Mouse (Mus musculus) myocyte (in vitro differentiated cells): Measurements from ENCODE around the gene Msh5. TPM values are rescaled to one million over a fixed set of nuclear protein-coding genes. Genes with fewer than 3 reads are reported as not detected.

Source experiments
- H3K27me3 ChIP-seq: one replicate; pipeline ENCODE4 v1.6.1; 2011; ENCODE audit not compliant: control insufficient read depth, insufficient read depth, insufficient read length
- H3K36me3 ChIP-seq: one replicate; pipeline ENCODE4 v1.6.1; 2011; ENCODE audit not compliant: control insufficient read depth, insufficient read depth
- H3K4me2 ChIP-seq: one replicate; pipeline ENCODE4 v1.6.1; 2011; ENCODE audit warnings: low read depth, control low read depth
- H3K4me3 ChIP-seq: one replicate; pipeline ENCODE4 v1.5.1; 2011; ENCODE audit warnings: mild to moderate bottlenecking, control low read depth, moderate library complexity
- H3K79me2 ChIP-seq: one replicate; pipeline ENCODE4 v1.6.1; 2011; ENCODE audit not compliant: control insufficient read depth, insufficient read depth
- H3ac ChIP-seq: one replicate; pipeline ENCODE4 v1.6.1; 2011; ENCODE audit not compliant: control insufficient read depth, insufficient read length
- CEBPB ChIP-seq: IDR thresholded peaks from 2 replicates; pipeline ENCODE4 v1.6.1; 2011; ENCODE audit warnings: mild to moderate bottlenecking, moderate library complexity; ENCODE audit not compliant: poor library complexity, insufficient read depth, severe bottlenecking
- E2F4 ChIP-seq: IDR thresholded peaks from one replicate; pipeline ENCODE4 v1.6.1; 2011; ENCODE audit warnings: mild to moderate bottlenecking, control low read depth, moderate library complexity; ENCODE audit not compliant: insufficient read depth
- MAX ChIP-seq: IDR thresholded peaks from one replicate; pipeline ENCODE4 v1.6.1; 2011; ENCODE audit warnings: low read depth, mild to moderate bottlenecking, control low read depth
- MYOD1 ChIP-seq, 3 experiments: IDR thresholded peaks; one replicate each; pipeline ENCODE4 v1.6.1; 2011; ENCODE audit warnings: control low read depth in 2 of 3, low read depth in 2 of 3, mild to moderate bottlenecking in 2 of 3, moderate library complexity in 1 of 3; ENCODE audit not compliant: insufficient read length in 2 of 3, control insufficient read depth in 1 of 3
- MYOG ChIP-seq, 3 experiments: IDR thresholded peaks; one replicate each; pipeline ENCODE4 v1.6.1; 2011; ENCODE audit warnings: control low read depth in 2 of 3, low read depth in 2 of 3, mild to moderate bottlenecking in 2 of 3; ENCODE audit not compliant: insufficient read length in 2 of 3, control insufficient read depth in 1 of 3, insufficient read depth in 1 of 3
- POLR2A ChIP-seq: IDR thresholded peaks from one replicate; pipeline ENCODE4 v1.6.1; 2011; ENCODE audit warnings: low read depth, mild to moderate bottlenecking, control low read depth, moderate library complexity; ENCODE audit not compliant: insufficient read length
- POLR2AphosphoS2 ChIP-seq: IDR thresholded peaks from one replicate; pipeline ENCODE4 v1.6.1; 2011; ENCODE audit warnings: low read depth, control low read depth; ENCODE audit not compliant: insufficient read length
- REST ChIP-seq: IDR thresholded peaks from one replicate; pipeline ENCODE4 v1.6.1; 2011; ENCODE audit warnings: mild to moderate bottlenecking, control low read depth, moderate library complexity; ENCODE audit not compliant: insufficient read depth, insufficient read length
- SRF ChIP-seq: IDR thresholded peaks from one replicate; pipeline ENCODE4 v1.6.1; 2011; ENCODE audit warnings: low read depth; ENCODE audit not compliant: control insufficient read depth, insufficient read length
- TCF12 ChIP-seq: IDR thresholded peaks from one replicate; pipeline ENCODE4 v1.6.1; 2011; ENCODE audit warnings: mild to moderate bottlenecking, control low read depth; ENCODE audit not compliant: poor library complexity, insufficient read depth, severe bottlenecking
- TCF3 ChIP-seq: IDR thresholded peaks from one replicate; pipeline ENCODE4 v1.6.1; 2011; ENCODE audit warnings: low read depth, control low read depth; ENCODE audit not compliant: insufficient read length
- USF1 ChIP-seq: IDR thresholded peaks from one replicate; pipeline ENCODE4 v1.6.1; 2011; ENCODE audit warnings: low read depth, mild to moderate bottlenecking, control low read depth, moderate library complexity
- polyA plus RNA-seq: library from polyadenylated mRNA; unstranded; fragments of >200 nt; fragmentation: generic; extraction: Trizol; gene quantifications from one replicate; pipeline ENCODE4 v1.2.1, GENCODE M21; 2012; ENCODE audit warnings: missing spikeins

The Msh5 gene
- polyA plus RNA-seq, 1 experiment: 2.1 TPM

DNA sequence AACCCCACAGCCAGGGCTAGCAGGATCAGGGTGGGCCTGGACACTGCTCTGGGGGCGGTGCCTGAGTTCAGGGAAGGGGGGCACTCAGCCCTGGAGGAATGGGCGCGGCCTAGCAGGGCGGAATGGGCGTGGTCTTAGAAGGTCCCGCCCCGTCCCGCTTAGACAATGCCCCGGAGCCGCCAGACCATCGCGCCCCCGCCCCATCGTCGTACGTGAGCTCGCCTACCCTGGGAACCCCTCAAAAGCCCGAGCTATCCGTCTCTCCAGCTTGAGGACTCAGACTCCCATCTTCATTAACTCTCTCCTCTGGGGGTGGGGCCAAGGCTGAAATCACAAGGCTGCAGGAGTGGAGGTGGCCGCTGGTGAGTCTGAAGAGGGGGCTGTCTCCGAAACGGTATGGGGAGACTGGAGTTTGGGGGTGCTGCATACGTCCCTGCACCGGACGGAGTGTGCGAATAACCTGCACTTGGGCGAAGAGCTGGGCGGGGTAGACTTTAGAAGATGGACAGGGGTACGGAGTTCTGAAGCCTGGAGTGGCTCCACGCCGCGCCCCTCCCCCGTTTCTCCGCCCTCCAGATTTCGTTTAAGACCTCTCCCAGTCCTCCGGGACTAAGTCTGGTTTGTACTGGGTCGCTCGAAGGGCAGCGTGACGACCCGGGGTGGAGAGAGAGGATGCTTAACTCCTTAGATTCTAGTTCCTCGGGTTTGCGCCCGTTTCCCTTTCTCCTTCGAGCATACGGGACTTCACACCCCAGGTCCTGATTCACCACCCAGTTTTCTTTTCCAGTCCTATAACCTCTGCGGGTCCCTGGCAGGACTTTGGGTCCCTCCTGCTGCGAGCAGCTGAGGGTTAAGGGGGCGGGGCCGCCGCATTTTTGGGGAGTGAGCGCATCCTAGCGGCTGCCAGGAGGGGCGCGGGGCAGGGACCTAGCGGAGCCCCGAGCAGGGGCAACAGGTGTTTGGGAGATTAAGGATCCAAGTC, 12.7 kb upstream of the Msh5 start, which contains the start of gene Ddah2:
Gene Ddah2 (plus strand): TSS at position 125 of the 982 bp plus-strand sequence.
- H3K79me2 ChIP-seq: peaks cover 11% of the 10 kb centered on the region
- no peaks in the 10 kb centered on the region for H3K27me3 ChIP-seq
- H3ac ChIP-seq: peak within 1 kb of the TSS; percentile 11
- H3K4me3 ChIP-seq: peak within 1 kb of the TSS; percentile 65
- H3K4me2 ChIP-seq: peak within 1 kb of the TSS; percentile 72
- H3K36me3 ChIP-seq: peaks cover 27% of the 10 kb centered on the region
- TF ChIP-seq REST: no peak
- no peak for TF ChIP-seq E2F4
- no peak for TF ChIP-seq MAX
- TF ChIP-seq POLR2AphosphoS2: peak; percentile 99
- peak in 2 of 3 experiments; percentile 71 to 86 for TF ChIP-seq MYOD1 (IDR thresholded peaks at IDR 0.05; ENCODE audit: control insufficient read depth in 1 of 3, insufficient read length in 2 of 3, low read depth in 2 of 3)
- peak in 2 of 3 experiments; percentile 74 to 87 for TF ChIP-seq MYOG (IDR thresholded peaks at IDR 0.05; ENCODE audit: control insufficient read depth in 1 of 3, insufficient read depth in 1 of 3, insufficient read length in 2 of 3, low read depth in 2 of 3)
- no peak for TF ChIP-seq CEBPB
- no peak for TF ChIP-seq USF1
- peak; percentile 82 for TF ChIP-seq POLR2A

DNA sequence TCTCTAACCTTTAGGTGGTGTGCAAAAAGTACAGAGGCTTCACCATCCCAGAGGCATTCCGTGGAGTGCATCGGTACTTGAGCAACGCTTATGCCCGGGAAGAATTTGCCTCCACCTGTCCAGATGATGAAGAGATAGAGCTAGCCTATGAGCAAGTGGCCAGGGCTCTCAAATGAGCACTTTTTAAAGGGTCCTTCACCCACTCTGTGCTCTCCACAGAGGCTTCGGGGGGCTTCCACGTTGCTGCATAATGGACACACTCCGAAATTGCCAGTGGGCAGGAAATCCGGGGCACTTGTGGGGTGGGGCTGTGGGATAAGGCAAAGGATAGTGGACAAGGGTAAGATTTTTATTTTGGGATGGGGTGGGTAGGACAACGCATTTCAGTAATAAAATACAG, 11.8 kb upstream of the Msh5 start:
- TF ChIP-seq SRF (no peak), POLR2AphosphoS2 (no peak), E2F4 (no peak), MAX (no peak), CEBPB (no peak)
- peak overlapping the region; percentile 65 for H3K4me3 ChIP-seq
- H3K4me2 ChIP-seq: peak overlapping the region; percentile 72
- peaks cover 19% of the 10 kb centered on the region for H3K79me2 ChIP-seq
- H3K36me3 ChIP-seq: peaks cover 35% of the 10 kb centered on the region
- H3K27me3 ChIP-seq: no peaks in the 10 kb centered on the region
- H3ac ChIP-seq: no peak overlapping the region

DNA sequence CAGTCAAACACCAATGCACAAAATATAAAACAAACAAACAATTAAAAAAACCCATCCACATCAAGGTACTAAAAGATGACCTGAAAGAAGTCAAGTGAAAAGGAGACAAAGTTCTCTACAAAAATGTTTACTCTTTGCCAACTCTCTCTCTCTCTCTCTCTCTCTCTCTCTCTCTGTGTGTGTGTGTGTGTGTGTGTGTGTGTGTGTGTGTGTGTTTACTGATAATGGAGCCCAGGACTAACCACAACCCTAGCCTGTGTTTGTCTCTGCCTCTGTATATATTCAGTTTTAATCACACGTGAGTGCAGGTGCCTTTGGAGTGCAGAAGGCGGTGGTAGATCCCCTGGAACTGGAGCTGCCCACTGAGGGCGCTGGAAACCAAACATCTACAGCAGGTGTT, 10.5 kb upstream of the Msh5 start:
- H3K4me3 ChIP-seq: no peak overlapping the region
- no peak overlapping the region for H3ac ChIP-seq
- TF ChIP-seq MAX: no peak
- peaks cover 47% of the 10 kb centered on the region for H3K36me3 ChIP-seq
- H3K79me2 ChIP-seq: peaks cover 32% of the 10 kb centered on the region
- H3K27me3 ChIP-seq: no peaks in the 10 kb centered on the region
- H3K4me2 ChIP-seq: no peak overlapping the region

DNA sequence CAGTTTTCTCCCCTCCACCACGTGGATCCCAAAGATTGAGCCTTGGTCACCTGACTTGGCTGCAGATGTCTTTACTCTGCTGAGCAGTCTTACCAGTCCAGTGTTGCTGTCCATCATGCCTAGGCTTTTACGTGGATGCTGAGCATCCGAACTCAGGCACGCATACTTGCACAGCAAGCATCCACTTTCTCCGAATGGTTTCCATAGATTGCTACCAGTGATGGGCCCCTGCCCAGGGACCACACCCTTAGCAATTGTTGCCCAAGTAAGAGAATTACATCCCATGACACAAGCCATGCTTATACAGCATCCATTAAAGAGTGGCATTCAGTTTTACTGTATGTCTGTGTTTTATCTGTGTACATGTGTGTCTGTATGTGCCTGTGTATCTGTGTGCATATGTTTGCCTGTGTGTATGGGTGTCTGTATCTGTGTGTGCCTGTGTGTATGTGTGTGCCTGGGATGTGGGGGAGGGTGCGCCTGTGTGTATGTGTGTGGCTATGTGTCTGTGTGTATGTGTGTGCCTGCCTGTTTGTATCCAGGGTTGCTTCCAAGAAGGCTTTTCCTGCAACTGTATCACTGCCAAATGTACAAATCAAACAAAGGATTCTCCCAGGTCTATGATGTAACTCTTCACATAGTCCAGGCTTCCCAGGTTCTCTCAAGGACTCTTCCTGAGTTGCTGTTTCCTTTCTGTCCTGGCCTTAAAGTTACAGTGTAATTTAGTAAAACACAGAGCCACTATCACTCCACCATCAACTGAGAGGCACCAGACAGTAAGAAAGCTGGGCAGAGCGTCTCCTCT, 9.3 kb upstream of the Msh5 start:
- H3K4me3 ChIP-seq: no peak overlapping the region
- no peak for TF ChIP-seq E2F4
- no peak for TF ChIP-seq POLR2AphosphoS2
- no peak for TF ChIP-seq REST
- TF ChIP-seq POLR2A: peak; percentile 5
- TF ChIP-seq USF1: no peak
- TF ChIP-seq SRF: no peak
- H3K36me3 ChIP-seq: peaks cover 48% of the 10 kb centered on the region
- no peak overlapping the region for H3K4me2 ChIP-seq
- H3K79me2 ChIP-seq: peaks cover 42% of the 10 kb centered on the region
- H3K27me3 ChIP-seq: no peaks in the 10 kb centered on the region
- H3ac ChIP-seq: no peak overlapping the region

DNA sequence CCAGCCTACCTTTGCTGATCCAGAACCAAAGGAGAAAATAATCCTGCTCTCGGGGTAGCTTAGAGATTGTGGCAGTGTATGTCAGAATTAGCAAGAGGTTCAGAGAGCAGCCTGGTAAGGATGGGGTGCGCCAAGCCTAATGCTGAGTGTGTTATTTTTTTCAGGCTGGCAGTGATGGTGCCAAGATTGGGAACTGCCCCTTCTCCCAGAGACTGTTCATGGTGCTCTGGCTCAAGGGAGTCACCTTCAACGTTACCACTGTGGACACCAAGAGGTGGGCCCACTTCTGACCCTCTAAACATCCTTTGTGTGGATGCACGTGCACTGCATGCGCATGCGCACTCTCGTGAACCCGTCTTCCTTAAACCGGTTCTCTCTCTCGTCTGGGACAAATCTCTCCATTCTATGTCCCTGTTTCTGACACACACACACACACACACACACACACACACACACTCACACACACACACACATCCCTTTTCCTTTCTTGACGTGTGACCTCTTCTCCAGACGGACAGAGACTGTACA, 5.8 kb upstream of the Msh5 start:
- TF ChIP-seq MAX (no peak), POLR2A (no peak), REST (no peak), TCF12 (no peak), E2F4 (no peak), POLR2AphosphoS2 (no peak), TCF3 (no peak), USF1 (no peak), MYOD1 (IDR thresholded peaks at IDR 0.05; ENCODE audit: control insufficient read depth in 1 of 3, insufficient read length in 2 of 3, low read depth in 2 of 3) (no peak), MYOG (IDR thresholded peaks at IDR 0.05; ENCODE audit: control insufficient read depth in 1 of 3, insufficient read depth in 1 of 3, insufficient read length in 2 of 3, low read depth in 2 of 3) (no peak), CEBPB (no peak), SRF (no peak)
- H3K27me3 ChIP-seq: no peaks in the 10 kb centered on the region
- H3K4me3 ChIP-seq: peak overlapping the region; percentile 96
- H3K79me2 ChIP-seq: peaks cover 47% of the 10 kb centered on the region
- H3ac ChIP-seq: peak overlapping the region; percentile 1
- H3K36me3 ChIP-seq: peaks cover 37% of the 10 kb centered on the region
- peak overlapping the region; percentile 86 for H3K4me2 ChIP-seq
